Mouse (Mus musculus) heart, adult 2 months (tissue): ENCODE data around the gene Serpine1.

Experiments
- CTCF ChIP-seq: fragments of 200-600 bp; IDR thresholded peaks from 2 replicates; pipeline ENCODE4 v1.8.1; 2022; ENCODE audit warnings: antibody characterized with exemption, mild to moderate bottlenecking, moderate library complexity
- EP300 ChIP-seq: fragments of 200-500 bp; IDR thresholded peaks from 2 replicates; pipeline ENCODE4 v1.6.1; 2011; ENCODE audit warnings: low read depth, low read length, control low read depth; ENCODE audit not compliant: insufficient read depth

DNA sequence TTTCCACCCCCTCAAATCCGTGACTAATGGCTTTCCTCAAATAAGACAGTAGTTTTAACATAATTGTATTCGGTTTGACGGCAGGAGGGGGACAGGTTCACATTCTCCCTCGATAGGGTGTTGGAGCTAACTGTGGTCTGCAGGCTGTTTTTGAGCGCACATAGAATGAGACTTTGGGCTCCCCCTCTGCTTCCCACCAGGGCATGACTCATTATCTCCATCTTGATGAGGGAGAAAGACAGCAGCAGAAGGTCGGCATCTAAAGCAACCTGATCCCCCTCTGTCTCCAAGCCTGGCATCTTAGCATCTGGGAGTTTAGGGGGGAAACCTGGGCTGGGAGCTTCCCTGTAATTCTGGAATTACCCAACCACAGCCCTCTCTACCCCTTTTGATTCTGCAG, 6.6 kb downstream of the Serpine1 start:
- no peak for TF ChIP-seq EP300
- TF ChIP-seq CTCF: no peak
